8 mouse cellular contexts compared by ENCODE assay signal in genomic region chr1:89069479-89070102, GRCm38 (mm10). TPM values are rescaled to one million over a fixed set of nuclear protein-coding genes. Genes with fewer than 3 reads are reported as not detected.
DNase-seq lines count a peak whose midpoint lies in the region; ATAC-seq and TF ChIP-seq lines count a peak whose summit lies in the region.

No protein-coding gene starts in this region.

- peak overlapping the region; percentile 57 for H3K27ac ChIP-seq in forebrain, embryonic 11.5 days (ENCODE audit: low read depth, low read length)
- H3K27ac ChIP-seq in liver, adult 2 months (replicated peaks; ENCODE audit: insufficient read depth, low read depth, low read length) = peak overlapping the region; percentile 26; the same call in 1 of the 2 replicates
- H3K27ac ChIP-seq in midbrain, postnatal 0 days (ENCODE audit: low read depth, low read length) = no peak overlapping the region; the same call in 1 of the 2 replicates

- H3K4me2 ChIP-seq in forebrain, embryonic 11.5 days (ENCODE audit: low read depth, low read length, severe bottlenecking) = peak overlapping the region; percentile 59
- H3K4me2 ChIP-seq in midbrain, postnatal 0 days (ENCODE audit: low read depth, low read length, poor library complexity, severe bottlenecking) = peak overlapping the region; percentile 87

- no peaks in the 10 kb centered on the region for H3K79me2 ChIP-seq in liver, adult 2 months (ENCODE audit: control insufficient read depth, insufficient read depth, low read length)

- peak; percentile 78 for TF ChIP-seq POLR2A in liver, adult 2 months (IDR thresholded peaks at IDR 0.05; ENCODE audit: extremely low read depth, insufficient read depth, low read length)

- intact Hi-C loops in left cerebral cortex, postnatal 4 days (cut with DNase I) = loop anchor here (5.0 kb wide), 2 partner anchors 123 to 317 kb away; no protein-coding TSS in a partner anchor

- no peaks in the 10 kb centered on the region for H3K36me3 ChIP-seq in forebrain, embryonic 11.5 days (ENCODE audit: control insufficient read depth, insufficient read depth, low read length)
- no peaks in the 10 kb centered on the region for H3K36me3 ChIP-seq in liver, adult 2 months (ENCODE audit: control insufficient read depth, insufficient read depth, low read length)
- H3K36me3 ChIP-seq in midbrain, postnatal 0 days (ENCODE audit: insufficient read depth, low read length) = no peaks in the 10 kb centered on the region

- H3K4me3 ChIP-seq in forebrain, embryonic 11.5 days (ENCODE audit: low read depth, low read length) = peak overlapping the region; percentile 71
- H3K4me3 ChIP-seq in liver, adult 2 months (ENCODE audit: insufficient read depth, low read depth, low read length) = peak overlapping the region; percentile 37
- peak overlapping the region; percentile 76 for H3K4me3 ChIP-seq in midbrain, postnatal 0 days (ENCODE audit: low read depth, low read length)

- peak; percentile 17 for DNase-seq in left cerebral cortex, adult 11 months (ENCODE audit: low spot score)
- DNase-seq in left cerebral cortex, postnatal 4 days = no peak
- DNase-seq in T-cell, adult 2 months (ENCODE audit: low spot score) = peak; percentile 34
- peak; percentile 65 for DNase-seq in forebrain, embryonic 11.5 days (ENCODE audit: low spot score)
- DNase-seq in heart, postnatal 4 days = peak; percentile 61
- peak; percentile 42 for DNase-seq in liver, adult 2 months (ENCODE audit: extremely low read depth, low read depth, low spot score)
- peak; percentile 59 for DNase-seq in midbrain, postnatal 0 days (ENCODE audit: low spot score)
- no peak for DNase-seq in yolk sac, embryonic 10.5 days (ENCODE audit: low spot score)

- peak; percentile 40; the same call in 1 of the 2 replicates for ATAC-seq in forebrain, embryonic 11.5 days (replicated peaks; ENCODE audit: low FRiP score)
- peak; percentile 25; the same call in 1 of the 2 replicates for ATAC-seq in midbrain, postnatal 0 days (ENCODE audit: low FRiP score)

- no peaks in the 10 kb centered on the region for H3K27me3 ChIP-seq in forebrain, embryonic 11.5 days (ENCODE audit: control insufficient read depth, insufficient read depth, low read length)
- H3K27me3 ChIP-seq in liver, adult 2 months (ENCODE audit: control insufficient read depth, insufficient read depth, low read length) = no peaks in the 10 kb centered on the region
- no peaks in the 10 kb centered on the region for H3K27me3 ChIP-seq in midbrain, postnatal 0 days (ENCODE audit: insufficient read depth, low read length)

- H3K4me1 ChIP-seq in forebrain, embryonic 11.5 days (replicated peaks; ENCODE audit: control insufficient read depth, insufficient read depth, low read length) = peaks cover 22% of the 10 kb centered on the region
- H3K4me1 ChIP-seq in liver, adult 2 months (ENCODE audit: control insufficient read depth, insufficient read depth, low read length) = 0 out of 2 replicates have a peak, but pooled peaks cover 1% of the 10 kb centered on the region
- peaks cover 13% of the 10 kb centered on the region; the same call in 1 of the 2 replicates for H3K4me1 ChIP-seq in midbrain, postnatal 0 days (ENCODE audit: insufficient read depth, low read length)

- H3K9ac ChIP-seq in forebrain, embryonic 11.5 days (ENCODE audit: low read length) = peak overlapping the region; percentile 52
- H3K9ac ChIP-seq in liver, adult 2 months (ENCODE audit: low read depth, low read length) = peak overlapping the region; percentile 63
- peak overlapping the region; percentile 63 for H3K9ac ChIP-seq in midbrain, postnatal 0 days (replicated peaks; ENCODE audit: low read length, poor library complexity, severe bottlenecking)

- TF ChIP-seq CTCF in liver, adult 2 months (IDR thresholded peaks at IDR 0.05; ENCODE audit: low read depth, low read length) = no peak
- TF ChIP-seq CTCF in midbrain, postnatal 0 days (IDR thresholded peaks at IDR 0.05) = peak; percentile 35

- no peaks in the 10 kb centered on the region for H3K9me3 ChIP-seq in forebrain, embryonic 11.5 days (ENCODE audit: control insufficient read depth, low read length)
- no peaks in the 10 kb centered on the region for H3K9me3 ChIP-seq in midbrain, postnatal 0 days (ENCODE audit: low read length)

- WGBS in forebrain, embryonic 11.5 days = 2% methylated on average over 25 of the region's 25 CpGs
- 1% methylated on average over 25 of the region's 25 CpGs for WGBS in liver, adult 2 months
- 1% methylated on average over 23 of the region's 25 CpGs for WGBS in midbrain, postnatal 0 days

RNA-seq across cellular contexts. Expression of gene Sh3bp4, which starts 0.6 kb away (rescaled TPM):
- 10 to 100 TPM; 25.4 to 26.1 TPM for total RNA-seq in left cerebral cortex, postnatal 4 days (2021)
- polyA plus RNA-seq in forebrain, embryonic 11.5 days (2014; fragmentation: Nextera tagmentation; extraction: Ambion mirVana) = 29.3 and 30.2 TPM in 2 replicates
- 10 to 100 TPM; 43.5 to 45.3 TPM for total RNA-seq in heart, postnatal 4 days (2021)
- total RNA-seq in liver, adult 2 months (2014; rRNA removed) = 0.46 and 0.67 TPM in 2 replicates
- 0.34 and 0.45 TPM in 2 replicates for polyA plus RNA-seq in liver, adult 2 months (2012; rRNA removed)
- total RNA-seq in midbrain, postnatal 0 days (2014; rRNA removed) = 22.0 and 26.5 TPM in 2 replicates
- 10.3 and 11.0 TPM in 2 replicates for polyA plus RNA-seq in midbrain, postnatal 0 days (2015; fragmentation: Nextera tagmentation; extraction: Ambion mirVana)

Comparison
In these comparisons a context has a peak if more than half of its experiments do, and no peak if none do; other contexts are left out.
1. DNase-seq: peak in left cerebral cortex, adult 11 months (single experiment), T-cell, adult 2 months (single experiment), forebrain, embryonic 11.5 days (single experiment), heart, postnatal 4 days (single experiment), liver, adult 2 months (single experiment) and midbrain, postnatal 0 days (single experiment); none in left cerebral cortex, postnatal 4 days (single experiment) and yolk sac, embryonic 10.5 days (single experiment).
2. RNA of gene Sh3bp4, which starts 0.6 kb away (total RNA-seq): 43.5 to 45.3 TPM in heart, postnatal 4 days, 22.0 to 26.5 TPM in midbrain, postnatal 0 days and 25.4 to 26.1 TPM in left cerebral cortex, postnatal 4 days; 0.46 to 0.67 TPM in liver, adult 2 months; every median in the first group is over 10 times any median in the second.
3. Peak in every context shown above with its lines, with median percentiles within 50 percentile points of each other: H3K4me3 ChIP-seq and H3K9ac ChIP-seq.